Mouse (Mus musculus): Measurements from ENCODE around the gene Wdr37.
"Not testable (repeated sequence)": the region's sequence is repeated elsewhere in the genome, so short reads cannot be mapped to it uniquely, and the experiment has no call there.

Wdr37 gene

GRCm38 (mm10) chr13:8871314-8871962, at the start of gene Wdr37:
Wdr37 (minus strand) TSS chr13:8871909.
- DNase-seq (ENCODE audit: low read depth) = peak; percentile 50

DNA sequence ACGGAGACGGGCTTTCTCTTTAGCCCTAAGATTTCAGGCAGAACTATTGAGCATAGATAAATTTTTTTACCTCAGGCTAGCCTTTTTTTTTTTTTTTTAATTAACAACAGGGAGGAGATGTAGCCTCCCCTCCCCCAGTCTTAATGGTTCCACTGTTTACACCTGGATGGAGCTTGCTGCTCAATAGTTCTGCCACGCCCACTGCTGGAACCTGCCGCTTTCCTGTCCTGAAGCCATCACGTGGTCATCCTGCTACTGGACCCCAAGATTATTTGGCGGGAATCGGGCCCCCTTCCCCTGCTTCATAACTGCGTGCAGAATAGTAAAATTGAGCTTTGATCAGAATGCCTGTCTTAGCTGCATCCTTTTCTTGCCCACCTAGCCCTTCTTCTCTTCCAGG, 42.2 kb upstream of the Wdr37 start:
- DNase-seq (ENCODE audit: low read depth) = not testable (repeated sequence)

DNA sequence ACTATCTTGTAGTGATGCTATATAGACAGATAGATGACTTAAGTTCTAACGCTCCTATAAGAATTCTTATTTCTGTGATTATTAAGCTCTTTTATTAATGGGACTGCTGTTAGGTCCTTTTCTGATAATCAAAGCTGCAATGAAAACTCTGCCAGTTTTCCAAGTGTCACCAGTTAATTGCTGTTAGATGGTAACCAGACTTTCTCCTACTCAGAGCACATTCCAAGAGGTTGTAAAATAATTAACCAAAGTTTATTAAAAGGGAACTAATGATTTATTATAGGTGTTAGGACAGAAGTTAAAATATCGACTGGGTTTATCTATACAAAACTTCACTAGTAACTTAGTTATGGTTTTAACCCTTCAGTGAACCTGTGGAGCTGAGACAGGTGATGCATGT, 34.3 kb upstream of the Wdr37 start:
- not testable (repeated sequence) for DNase-seq (ENCODE audit: low read depth)

- peak; percentile 68 for DNase-seq (ENCODE audit: low read depth)
Observed at GRCm38 (mm10) chr13:8888603-8889002, 16.9 kb upstream of the Wdr37 start.

DNA sequence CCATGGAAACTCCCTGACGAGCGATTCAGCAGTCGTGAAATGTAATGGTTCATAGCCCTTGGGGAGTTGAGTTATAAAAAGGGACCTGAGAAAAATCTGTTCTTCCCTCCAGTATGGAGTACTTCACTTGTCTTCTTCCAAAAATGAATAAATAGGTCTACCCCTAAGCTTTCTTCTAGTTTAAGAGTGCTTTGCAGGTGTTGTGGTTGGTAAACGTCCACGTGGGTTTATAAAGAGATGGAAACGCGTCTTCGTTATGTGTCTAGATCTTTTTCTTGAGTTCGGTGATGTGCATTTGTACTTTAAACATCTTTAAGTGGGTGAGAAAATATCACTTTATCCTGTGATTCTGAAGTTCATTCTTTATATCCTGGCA, 14.5 kb upstream of the Wdr37 start:
- DNase-seq (ENCODE audit: low read depth) = peak; percentile 35

- DNase-seq (ENCODE audit: low read depth) = peak; percentile 94
Observed at GRCm38 (mm10) chr13:8885445-8886184, 13.9 kb upstream of the Wdr37 start, which contains the start of gene Idi1. Idi1 (plus strand) TSS chr13:8885501.

DNA sequence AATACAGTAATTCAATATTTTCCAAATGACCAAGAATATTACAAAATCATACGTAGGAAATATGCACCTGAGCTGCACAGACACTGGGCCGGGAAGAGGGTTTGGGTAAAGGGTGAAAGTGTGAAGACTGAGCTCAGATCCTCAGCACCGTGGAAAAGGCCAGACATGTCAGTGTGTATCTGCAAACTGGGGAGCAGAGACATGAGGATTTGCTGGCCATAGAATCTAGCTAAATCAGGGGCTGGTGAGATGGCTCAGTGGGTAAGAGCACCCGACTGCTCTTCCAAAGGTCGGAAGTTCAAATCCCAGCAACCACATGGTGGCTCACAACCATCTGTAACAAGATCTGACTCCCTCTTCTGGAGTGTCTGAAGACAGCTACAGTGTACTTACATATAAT, 12.2 kb upstream of the Wdr37 start:
- not testable (repeated sequence) for DNase-seq (ENCODE audit: low read depth)

DNA sequence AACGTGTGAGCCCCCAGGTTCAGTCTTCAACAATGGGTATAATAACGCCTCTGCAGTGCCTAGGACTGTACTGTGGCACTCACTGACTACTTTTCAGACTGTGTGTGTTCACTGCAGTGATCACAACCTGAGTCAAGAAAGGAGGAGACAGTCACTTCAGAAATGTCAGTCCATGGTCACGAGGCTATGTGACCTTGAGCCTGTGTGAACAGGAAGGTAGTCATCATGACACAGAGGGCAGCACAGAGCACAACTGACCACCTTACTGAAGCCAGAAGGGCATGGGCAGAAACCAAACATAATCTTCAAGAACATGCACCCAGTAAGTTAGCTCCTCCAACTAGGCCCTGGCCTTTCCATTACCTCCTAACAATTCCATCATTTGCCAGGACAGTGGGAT, 9.9 kb upstream of the Wdr37 start:
- no peak for DNase-seq (ENCODE audit: low read depth)

DNA sequence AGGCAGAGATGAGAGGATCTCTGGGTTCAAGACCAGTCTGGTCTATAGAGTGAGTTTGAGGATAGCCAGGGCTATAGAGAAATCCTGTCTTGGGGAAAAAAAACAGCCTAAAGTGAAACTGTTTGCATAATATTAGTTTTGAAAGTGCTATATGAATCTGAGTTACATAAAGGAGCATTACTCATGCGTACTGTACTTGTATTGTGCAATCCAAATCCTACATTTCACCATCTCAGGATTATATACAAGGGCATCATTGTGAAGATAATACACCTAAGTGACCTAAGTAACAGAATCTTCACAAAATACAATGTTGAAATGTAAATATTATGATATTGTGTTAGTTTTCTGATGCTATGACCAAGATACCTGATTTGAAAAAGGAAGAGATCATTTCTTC, 2.1 kb upstream of the Wdr37 start:
- no peak for DNase-seq (ENCODE audit: low read depth)

DNA sequence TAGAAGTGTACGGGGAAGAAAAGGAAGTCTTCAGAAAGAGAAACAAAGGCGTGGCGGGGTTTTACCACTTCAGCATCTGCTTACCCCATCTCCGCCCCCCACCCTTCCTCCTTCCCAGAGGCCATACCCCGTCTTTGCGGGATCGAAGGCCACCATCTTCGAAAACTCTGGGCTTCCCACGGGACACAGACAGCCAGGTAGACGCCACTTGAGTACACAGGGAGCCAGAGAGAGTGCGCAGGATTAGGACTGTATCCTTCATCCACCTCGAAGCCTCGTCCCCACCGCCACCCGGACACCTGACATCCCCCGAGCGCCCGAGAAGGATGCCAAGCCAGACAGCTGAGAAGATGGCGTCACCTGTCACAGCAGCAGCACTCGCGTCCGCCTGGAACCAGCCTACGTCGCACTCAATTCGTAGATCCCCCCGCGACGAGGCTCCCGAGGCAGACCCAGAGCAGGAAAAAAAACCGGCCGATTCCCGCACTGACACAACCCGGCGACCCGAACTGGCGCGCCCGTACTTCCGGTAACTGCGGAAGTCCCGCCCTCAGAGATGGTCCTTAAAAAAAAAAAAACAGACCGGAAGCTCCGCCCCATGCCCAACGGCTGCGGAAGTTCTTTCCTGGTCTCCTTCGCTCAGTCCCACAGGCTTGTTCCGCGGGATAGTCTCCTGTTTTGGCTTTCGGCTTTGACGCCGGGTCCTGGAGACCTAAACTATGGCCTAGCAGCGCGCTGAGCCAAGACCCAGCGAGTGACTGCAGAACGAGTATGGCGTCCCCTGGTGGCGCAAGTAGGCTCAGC, 997 bp downstream of the Wdr37 start:
- DNase-seq (ENCODE audit: low read depth) = peak; percentile 84

DNA sequence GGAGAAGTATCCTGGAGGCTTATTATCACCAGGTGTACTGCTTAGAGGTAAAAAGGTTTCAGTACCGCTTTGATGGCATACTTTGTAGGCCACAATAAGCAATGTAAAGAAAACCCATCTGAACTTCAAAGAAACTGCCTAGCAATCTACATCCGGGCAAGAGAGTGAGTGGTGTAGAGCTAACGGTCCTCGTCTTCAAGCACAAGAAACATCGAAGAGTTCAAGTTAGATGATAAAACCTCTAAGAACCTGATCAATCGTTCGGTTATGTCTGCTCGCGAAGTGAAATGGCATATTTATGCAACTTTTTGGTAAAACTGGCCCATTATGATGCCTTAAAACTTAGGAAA, 1.6 kb downstream of the Wdr37 start:
- no peak for DNase-seq (ENCODE audit: low read depth)

- no peak for DNase-seq (ENCODE audit: low read depth)
Observed at GRCm38 (mm10) chr13:8869578-8870157, 2.0 kb downstream of the Wdr37 start.

- no peak for DNase-seq (ENCODE audit: low read depth)
Observed at GRCm38 (mm10) chr13:8866612-8867011, 5.1 kb downstream of the Wdr37 start.

DNA sequence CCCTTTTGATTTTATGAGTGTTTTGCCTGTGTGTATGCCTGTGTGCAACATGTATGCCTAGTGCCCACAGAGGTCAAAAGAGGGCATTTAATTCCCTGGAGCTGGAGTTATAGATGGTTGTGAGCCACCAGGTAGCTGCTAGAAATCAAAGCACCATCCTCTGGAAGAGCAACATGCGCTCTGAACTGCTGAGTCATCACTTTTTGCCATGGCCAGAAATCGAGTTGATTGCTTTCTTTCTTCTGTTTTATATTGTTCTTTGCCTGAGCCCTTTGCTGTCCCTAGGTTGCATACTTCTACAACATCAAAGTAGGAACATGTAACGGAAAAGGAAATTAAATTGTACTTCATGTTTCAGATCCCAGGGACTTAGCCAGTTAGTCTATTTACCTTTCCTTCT, 6.7 kb downstream of the Wdr37 start:
- DNase-seq (ENCODE audit: low read depth) = no peak

GRCm38 (mm10) chr13:8860861-8861260, 10.8 kb downstream of the Wdr37 start:
- no peak for DNase-seq (ENCODE audit: low read depth)

DNA sequence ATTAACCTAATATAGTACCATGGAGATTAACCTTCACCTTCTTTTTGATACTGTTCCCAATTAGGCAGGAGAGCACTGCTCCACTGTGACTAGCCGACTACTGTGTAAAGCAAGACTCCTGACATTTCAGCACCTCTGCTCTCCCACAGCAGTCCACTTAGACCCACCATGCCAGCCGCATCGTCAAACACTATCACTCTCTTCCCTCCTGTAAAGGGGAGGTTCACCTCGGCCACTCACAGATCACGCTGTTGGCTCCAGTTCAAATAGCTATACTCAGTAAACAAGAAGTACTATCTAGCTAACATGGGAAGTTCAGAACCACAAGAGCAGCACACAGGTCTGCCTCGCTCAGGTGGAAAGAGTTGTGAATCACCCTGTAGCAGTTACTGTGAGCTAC, 13.3 kb downstream of the Wdr37 start:
- no peak for DNase-seq (ENCODE audit: low read depth)

DNA sequence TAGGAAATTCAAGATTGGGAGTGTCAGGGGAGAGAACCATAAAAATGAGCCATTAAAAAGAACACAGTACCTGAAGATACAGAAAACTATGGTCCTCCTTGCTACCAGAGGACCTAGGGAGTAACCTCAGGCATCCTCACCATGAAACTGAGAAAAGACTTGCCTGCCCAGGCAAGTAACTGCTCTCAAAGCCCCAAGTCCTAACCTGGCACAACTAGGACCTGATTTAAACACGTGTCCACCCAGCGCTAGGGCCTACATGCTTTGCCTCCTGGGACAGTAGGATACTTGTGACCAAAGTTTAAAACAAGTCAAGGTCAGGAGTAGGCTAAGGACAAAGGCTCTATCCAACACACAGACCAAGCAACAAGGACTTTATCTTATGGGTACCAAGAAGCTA, 16.9 kb downstream of the Wdr37 start:
- no peak for DNase-seq (ENCODE audit: low read depth)

- DNase-seq (ENCODE audit: low read depth) = no peak
Observed at GRCm38 (mm10) chr13:8853424-8853823, 18.3 kb downstream of the Wdr37 start.

GRCm38 (mm10) chr13:8849311-8849710, 22.4 kb downstream of the Wdr37 start:
- peak; percentile 63 for DNase-seq (ENCODE audit: low read depth)

- peak; percentile 19 for DNase-seq (ENCODE audit: low read depth)
Observed at GRCm38 (mm10) chr13:8847702-8848101, 24.0 kb downstream of the Wdr37 start.

GRCm38 (mm10) chr13:8842273-8842672, 29.4 kb downstream of the Wdr37 start:
- DNase-seq (ENCODE audit: low read depth) = no peak

DNA sequence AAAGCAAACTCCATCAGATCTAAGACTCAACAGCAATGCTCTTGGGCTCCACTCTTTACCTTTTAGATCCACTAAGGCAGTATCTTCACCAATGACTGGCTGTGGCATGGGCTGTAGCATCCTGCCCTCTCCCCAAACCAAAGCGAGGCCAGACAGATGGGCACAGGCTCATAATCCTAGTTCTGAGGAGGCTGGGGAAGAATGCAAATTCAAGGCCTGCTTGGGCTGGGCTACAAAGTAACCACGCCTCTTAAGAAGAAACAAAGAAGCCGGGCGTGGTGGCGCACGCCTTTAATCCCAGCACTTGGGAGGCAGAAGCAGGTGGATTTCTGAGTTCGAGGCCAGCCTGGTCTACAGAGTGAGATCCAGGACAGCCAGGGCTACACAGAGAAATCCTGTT, 29.9 kb downstream of the Wdr37 start:
- not testable (repeated sequence) for DNase-seq (ENCODE audit: low read depth)

- DNase-seq (ENCODE audit: low read depth) = no peak
Observed at GRCm38 (mm10) chr13:8840941-8841340, 30.8 kb downstream of the Wdr37 start.

Data from c-Kit-positive CD71-positive TER-119-negative erythroid progenitor cells, embryonic 14.5 days (primary cell).